Mouse (Mus musculus) liver, adult 10 weeks (tissue): ENCODE results near the gene Sec22b. TPM values are rescaled to one million over a fixed set of nuclear protein-coding genes. Genes with fewer than 3 reads are reported as not detected.

Source experiments
- polyA plus RNA-seq: library from polyadenylated mRNA; stranded (reverse); fragments of 350-450 nt; fragmentation: Illumina TruSeq; extraction: RNeasy Lipid Tissue Mini Kit (QIAGEN cat#74804); gene quantifications from one replicate; pipeline ENCODE4 v1.2.3, GENCODE M21; 2014; ENCODE audit warnings: low read depth, low replicate concordance

The Sec22b gene
- polyA plus RNA-seq = 54.7 TPM

DNA sequence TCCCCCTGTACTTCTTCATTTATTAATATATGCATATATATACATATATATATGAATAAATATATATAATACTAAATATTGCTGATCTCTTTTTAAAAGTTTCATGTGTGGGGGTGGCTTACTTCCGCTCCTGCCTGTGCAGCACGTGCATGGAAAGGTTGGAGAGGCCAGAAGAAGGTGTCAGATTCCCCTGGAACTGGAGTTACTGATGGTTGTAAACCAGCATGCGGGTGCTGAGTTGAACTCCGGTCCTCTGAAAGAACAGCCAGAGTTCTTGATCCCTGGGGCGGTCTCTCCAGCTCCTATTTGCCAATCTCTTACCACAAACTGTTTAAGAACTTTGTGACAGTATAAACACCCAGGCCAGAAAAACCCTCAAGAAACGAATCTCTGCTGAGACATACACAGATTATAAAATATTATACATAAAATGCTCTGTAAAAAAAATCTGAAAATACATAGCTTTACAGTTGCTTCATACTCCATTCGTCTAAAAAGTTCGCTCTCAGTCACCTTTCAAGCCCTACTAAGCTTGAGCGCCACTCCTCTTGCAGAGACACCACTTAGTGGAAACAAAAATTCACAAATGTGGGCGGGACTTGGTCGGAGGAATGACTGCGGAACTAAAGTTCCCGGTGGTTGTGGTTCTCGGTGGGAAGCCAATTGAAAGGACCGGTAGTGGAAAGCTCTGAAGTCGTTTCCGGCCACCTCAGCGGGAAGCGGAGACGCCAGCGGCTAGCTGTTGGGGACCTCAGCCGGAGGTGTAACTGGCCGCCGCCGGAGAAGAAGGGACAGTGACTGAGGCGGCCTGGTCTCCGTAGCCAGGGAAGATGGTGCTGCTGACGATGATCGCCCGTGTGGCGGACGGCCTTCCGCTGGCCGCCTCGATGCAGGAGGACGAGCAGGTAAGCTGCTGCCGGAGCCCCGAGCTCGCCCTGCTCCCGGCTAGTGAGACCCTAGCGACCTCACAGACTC lies at the start of gene Sec22b:
Gene Sec22b (plus strand): TSS at position 675 of the 975 bp plus-strand sequence.

DNA sequence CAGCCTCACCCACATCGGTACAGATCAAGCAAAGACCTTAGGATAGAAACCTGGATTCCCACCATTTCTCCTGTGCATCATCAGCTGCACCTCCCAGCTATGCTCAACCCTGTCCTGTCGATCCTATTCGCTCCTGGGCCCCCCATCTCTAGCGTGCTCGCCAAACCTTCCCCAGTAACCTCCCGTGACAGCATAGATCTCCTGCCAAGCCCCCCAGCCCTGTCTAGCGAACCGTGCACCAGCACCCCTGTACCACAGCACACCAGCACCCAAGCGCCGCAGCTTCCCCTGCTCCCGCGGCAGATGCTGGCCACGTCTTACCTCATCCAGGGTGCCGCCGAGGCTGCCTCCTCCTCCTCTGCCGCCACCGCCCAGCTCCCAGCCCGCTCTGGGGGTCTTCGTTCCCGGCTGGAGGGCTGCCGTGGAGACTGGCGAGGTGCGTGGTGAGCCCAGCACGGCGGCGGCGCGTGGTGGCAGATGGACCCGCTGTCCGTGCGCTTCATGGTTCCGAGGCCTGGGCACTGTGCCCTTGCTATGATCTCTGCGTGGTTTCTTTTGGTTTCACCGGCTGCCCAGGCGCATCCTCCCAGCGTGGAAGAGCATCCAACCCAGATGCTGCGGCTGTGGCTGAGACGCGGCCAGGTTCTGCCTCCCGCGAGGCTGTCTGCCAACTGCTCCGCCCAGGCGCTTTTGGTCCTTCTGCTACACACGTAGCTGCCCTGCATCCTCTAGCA lies 12.7 kb upstream of the Sec22b start, which contains the start of gene Pde4dip:
Gene Pde4dip (minus strand): TSS at position 540 of the 734 bp plus-strand sequence.

Other genes with a start within 250 kb of the Sec22b start
- 1.9 TPM for gene Prkab2, start 243.0 kb upstream of the Sec22b start, polyA plus RNA-seq
- not detected for gene Gm17651, start 226.5 kb upstream of the Sec22b start, polyA plus RNA-seq
- gene Pde4dip, start 12.5 kb upstream of the Sec22b start, polyA plus RNA-seq = 33.6 TPM
- gene Notch2, start 112.3 kb downstream of the Sec22b start, polyA plus RNA-seq = 5.5 TPM